Comparison of ENCODE assay signal across 15 mouse cellular contexts in the genomic region with DNA sequence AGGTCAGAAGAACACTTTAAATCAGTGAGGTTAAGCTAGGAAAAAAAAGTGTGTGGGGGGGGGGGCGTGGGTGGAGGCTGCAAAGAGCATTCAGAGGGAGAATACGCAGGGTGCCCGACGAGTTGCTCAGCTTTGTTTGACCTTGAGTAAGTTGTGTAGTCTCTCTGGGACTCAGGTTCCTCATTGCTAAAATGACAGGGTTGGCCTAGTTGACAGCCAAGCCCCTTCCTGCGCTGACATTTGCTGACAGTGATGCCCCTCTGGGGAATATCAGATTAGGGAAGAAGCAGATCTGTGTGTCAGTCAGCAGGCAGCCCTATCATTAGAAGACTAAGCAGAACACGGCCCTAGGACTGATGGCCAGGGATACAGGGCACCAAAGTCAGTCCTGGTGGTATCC.
A peak's percentile ranks its signal among the peaks of the same experiment; 100 is the strongest.
DNase-seq lines count a peak whose midpoint lies in the region; ATAC-seq lines count a peak whose summit lies in the region.
"Had no signal": no experiment of that assay in that cellular context is flagged by ENCODE, and none has a peak within 500 bp of the region (broad histone marks: within the 10 kb centered on the region; RNA-seq: fewer than 3 reads in every experiment).

No protein-coding gene starts in this region.

- no peaks in the 10 kb centered on the region for H3K9me3 ChIP-seq in liver, embryonic 11.5 days (ENCODE audit: control insufficient read depth, low read length)
- H3K9me3 ChIP-seq in embryonic facial prominence, embryonic 14.5 days (ENCODE audit: control insufficient read depth, low read length) = no peaks in the 10 kb centered on the region
- H3K9me3 ChIP-seq: forebrain, embryonic 15.5 days had no signal

- H3K27me3 ChIP-seq in liver, embryonic 11.5 days (replicated peaks; ENCODE audit: control insufficient read depth, insufficient read depth, low read length) = no peaks in the 10 kb centered on the region
- H3K27me3 ChIP-seq in embryonic facial prominence, embryonic 14.5 days (replicated peaks; ENCODE audit: control insufficient read depth, insufficient read depth, low read length) = no peaks in the 10 kb centered on the region
- H3K27me3 ChIP-seq: forebrain, embryonic 15.5 days had no signal

- peaks cover 66% of the 10 kb centered on the region for H3K4me1 ChIP-seq in liver, embryonic 11.5 days (replicated peaks; ENCODE audit: control insufficient read depth, insufficient read depth, low read length)
- peaks cover 43% of the 10 kb centered on the region for H3K4me1 ChIP-seq in embryonic facial prominence, embryonic 14.5 days (ENCODE audit: control insufficient read depth, insufficient read depth, low read length)
- H3K4me1 ChIP-seq: forebrain, embryonic 15.5 days had no signal

- H3K27ac ChIP-seq in liver, embryonic 11.5 days (ENCODE audit: low read depth, low read length) = 0 out of 2 replicates have a peak overlapping the region, but pooled peaks have one; percentile 35
- H3K27ac ChIP-seq in embryonic facial prominence, embryonic 14.5 days (replicated peaks; ENCODE audit: low read depth, low read length) = no peak overlapping the region
- H3K27ac ChIP-seq: forebrain, embryonic 15.5 days had no signal

- DNase-seq in CD4-positive, CD25-positive, alpha-beta regulatory T cell, adult 2 months (ENCODE audit: low read depth, low spot score) = peak; percentile 17
- no peak for DNase-seq in liver, embryonic 11.5 days (ENCODE audit: low spot score)
- DNase-seq in liver = no peak
- no peak for DNase-seq in embryonic facial prominence, embryonic 14.5 days (ENCODE audit: low spot score)
- no peak for DNase-seq in kidney, adult 11 months
- DNase-seq in adrenal gland, postnatal 4 days (ENCODE audit: low spot score in 2 of 2) = no peak
- DNase-seq: cerebellum, postnatal 14 days; kidney, adult 8-10 months; kidney, postnatal 25 days; thymus, postnatal 25 days had no signal

- 36% methylated on average over 6 of the region's 6 CpGs for WGBS in liver, embryonic 11.5 days
- 47% methylated on average over 6 of the region's 6 CpGs for WGBS in embryonic facial prominence, embryonic 14.5 days

- no peak overlapping the region for H3K4me2 ChIP-seq in liver, embryonic 11.5 days
- no peak overlapping the region for H3K4me2 ChIP-seq in embryonic facial prominence, embryonic 14.5 days (ENCODE audit: low read depth, low read length)
- H3K4me2 ChIP-seq: forebrain, embryonic 15.5 days had no signal

- no peaks in the 10 kb centered on the region for H3K36me3 ChIP-seq in liver, embryonic 11.5 days (ENCODE audit: control insufficient read depth, insufficient read depth, low read length)
- no peaks in the 10 kb centered on the region for H3K36me3 ChIP-seq in embryonic facial prominence, embryonic 14.5 days (ENCODE audit: control insufficient read depth, insufficient read depth, low read length)
- H3K36me3 ChIP-seq: forebrain, embryonic 15.5 days had no signal

- no peak overlapping the region for H3K9ac ChIP-seq in liver, embryonic 11.5 days (ENCODE audit: low read depth, low read length)
- 0 out of 2 replicates have a peak overlapping the region, but pooled peaks have one; percentile 1 for H3K9ac ChIP-seq in embryonic facial prominence, embryonic 14.5 days (ENCODE audit: low read depth, low read length)
- H3K9ac ChIP-seq: forebrain, embryonic 15.5 days had no signal

- no peak for ATAC-seq in CD4-positive, CD25-positive, alpha-beta regulatory T cell, adult 4 months
- no peak for ATAC-seq in liver, embryonic 11.5 days (replicated peaks; ENCODE audit: low FRiP score)
- ATAC-seq in embryonic facial prominence, embryonic 14.5 days (ENCODE audit: low read depth) = no peak
- ATAC-seq in neutrophil, adult 5-6 weeks (ENCODE audit: extremely low read depth, insufficient number of reproducible peaks, low FRiP score, poor library complexity, severe bottlenecking) = peak; percentile 92
- ATAC-seq: forebrain, embryonic 15.5 days; lung, postnatal 0 days had no signal

- H3K4me3 ChIP-seq in liver, embryonic 11.5 days (ENCODE audit: low read depth, low read length) = no peak overlapping the region
- no peak overlapping the region for H3K4me3 ChIP-seq in embryonic facial prominence, embryonic 14.5 days (ENCODE audit: low read depth, low read length)
- H3K4me3 ChIP-seq: erythroblast, embryonic 14.5 days; forebrain, embryonic 15.5 days had no signal
